Mouse (Mus musculus): ENCODE results near the gene Flnb. TPM values are rescaled to one million over a fixed set of nuclear protein-coding genes. Genes with fewer than 3 reads are reported as not detected.

Flnb gene
- total and polyA plus RNA-seq, 3 experiments = 29.5 to 74.0 (median 61.6) TPM

DNA sequence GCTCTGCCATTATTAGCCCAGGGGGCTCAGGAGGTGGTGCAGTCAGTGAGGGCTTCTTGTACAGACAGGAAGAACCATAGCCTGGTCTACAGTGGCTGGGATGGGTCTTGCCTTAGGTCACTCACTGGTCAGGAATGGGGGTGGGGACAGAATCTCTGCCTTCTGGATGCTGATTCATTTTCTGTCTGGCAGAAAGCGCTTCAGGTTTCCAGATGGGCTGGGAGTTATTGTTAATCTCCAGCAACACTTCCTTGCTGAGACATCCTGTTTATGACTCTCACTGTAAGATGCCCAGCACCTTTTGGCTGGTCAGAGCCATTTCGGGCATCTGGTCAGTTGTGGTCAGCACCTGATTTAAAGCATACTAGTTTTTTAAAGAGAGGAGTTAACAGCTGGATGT is 55.8 kb downstream of the Flnb start:
- no peaks in the 10 kb centered on the region for H3K4me1 ChIP-seq (ENCODE audit: control insufficient read depth in 1 of 2, insufficient read depth in 2 of 2)
- H3K27ac ChIP-seq (ENCODE audit: insufficient read depth, low read depth) = no peak overlapping the region
- H3K4me2 ChIP-seq (ENCODE audit: insufficient read depth, low read depth, poor library complexity, severe bottlenecking) = no peak overlapping the region
- H3K36me3 ChIP-seq (replicated peaks in 1 of 2; ENCODE audit: control insufficient read depth in 1 of 2, insufficient read depth in 1 of 2, low read length in 1 of 2) = peaks cover 53 to 83% of the 10 kb centered on the region in 2 experiments
- H3K9ac ChIP-seq (ENCODE audit: insufficient read depth, low read depth) = no peak overlapping the region
- in situ Hi-C loops (cut with MboI; ENCODE audit: low pct_ligation_motif_present, low pct_unique_long_range_greater_than_20kb, low sequenced_read_pairs) = no loop called here
- no peak for TF ChIP-seq SIN3A (IDR thresholded peaks at IDR 0.05; ENCODE audit: low read length)
- TF ChIP-seq CHD2 (IDR thresholded peaks at IDR 0.05; ENCODE audit: low read length) = no peak
- no peak for TF ChIP-seq POLR2AphosphoS2 (IDR thresholded peaks at IDR 0.05; ENCODE audit: low read depth, low read length)
- TF ChIP-seq CHD1 (IDR thresholded peaks at IDR 0.05; ENCODE audit: low read depth, low read length) = no peak
- no peak for TF ChIP-seq PAX5 (IDR thresholded peaks at IDR 0.05; ENCODE audit: low read length)
- no peak for TF ChIP-seq ZNF384 (IDR thresholded peaks at IDR 0.05; ENCODE audit: low read depth, low read length)
- TF ChIP-seq ELF1 (IDR thresholded peaks at IDR 0.05; ENCODE audit: low read depth, low read length) = no peak
- no peak for TF ChIP-seq SMC3 (IDR thresholded peaks at IDR 0.05; ENCODE audit: low read depth, low read length)
- no peak for TF ChIP-seq E2F4 (IDR thresholded peaks at IDR 0.05; ENCODE audit: insufficient replicate concordance, low read depth, low read length)
- no peak for TF ChIP-seq MAFK (IDR thresholded peaks at IDR 0.05; ENCODE audit: insufficient replicate concordance, low read length)
- TF ChIP-seq IRF4 (IDR thresholded peaks at IDR 0.05; ENCODE audit: low read depth, low read length) = no peak
- TF ChIP-seq MAX (IDR thresholded peaks at IDR 0.05; ENCODE audit: low read length) = no peak
- no peak for TF ChIP-seq NELFE (IDR thresholded peaks at IDR 0.05; ENCODE audit: low read depth, low read length)
- no peak for TF ChIP-seq TBP (conservative IDR thresholded peaks at IDR 0.05; ENCODE audit: low read depth, low read length)
- no peak for TF ChIP-seq BHLHE40 (IDR thresholded peaks at IDR 0.05; ENCODE audit: low read depth, low read length)
- TF ChIP-seq UBTF (IDR thresholded peaks at IDR 0.05; ENCODE audit: low read depth, low read length) = no peak
- no peak for TF ChIP-seq KAT2A (IDR thresholded peaks at IDR 0.05; ENCODE audit: insufficient replicate concordance, low read length)
- no peaks in the 10 kb centered on the region for H3K9me3 ChIP-seq (replicated peaks; ENCODE audit: low read length)
- H3K27me3 ChIP-seq (replicated peaks) = no peaks in the 10 kb centered on the region
- DNase-seq (ENCODE audit: extremely low read depth) = no peak
- no peak overlapping the region for H3K4me3 ChIP-seq (replicated peaks in 1 of 3; ENCODE audit: low read depth in 2 of 3, low read length in 2 of 3, poor library complexity in 1 of 3)
- H3K79me2 ChIP-seq (replicated peaks; ENCODE audit: control insufficient read depth, extremely low read depth, insufficient read depth, poor library complexity, severe bottlenecking) = no peaks in the 10 kb centered on the region
- dilution Hi-C loops (cut with MboI; ENCODE audit: extremely low pct_ligation_motif_present, extremely low pct_unique_long_range_greater_than_20kb, low sequenced_read_pairs) = no loop called here

- Histone ChIP-seq H3K4me2 (ENCODE audit: insufficient read depth, low read depth, poor library complexity, severe bottlenecking) (no peak overlapping the region), H3K9ac (ENCODE audit: insufficient read depth, low read depth) (no peak overlapping the region), H3K4me3 (replicated peaks in 1 of 3; ENCODE audit: low read depth in 2 of 3, low read length in 2 of 3, poor library complexity in 1 of 3) (no peak overlapping the region), H3K27ac (ENCODE audit: insufficient read depth, low read depth) (no peak overlapping the region), H3K4me1 (ENCODE audit: control insufficient read depth in 1 of 2, insufficient read depth in 2 of 2) (no peaks in the 10 kb centered on the region), H3K36me3 (replicated peaks in 1 of 2; ENCODE audit: control insufficient read depth in 1 of 2, insufficient read depth in 1 of 2, low read length in 1 of 2) (peaks cover 54 to 82% of the 10 kb centered on the region in 2 experiments), H3K9me3 (replicated peaks; ENCODE audit: low read length) (no peaks in the 10 kb centered on the region), H3K79me2 (replicated peaks; ENCODE audit: control insufficient read depth, extremely low read depth, insufficient read depth, poor library complexity, severe bottlenecking) (no peaks in the 10 kb centered on the region), H3K27me3 (replicated peaks) (no peaks in the 10 kb centered on the region)
- DNase-seq (ENCODE audit: extremely low read depth) = no peak
- TF ChIP-seq JUND (conservative IDR thresholded peaks at IDR 0.05; ENCODE audit: low read depth, low read length) = no peak
- no peak for TF ChIP-seq NRF1 (IDR thresholded peaks at IDR 0.05; ENCODE audit: low read depth, low read length)
- no peak for TF ChIP-seq TBP (conservative IDR thresholded peaks at IDR 0.05; ENCODE audit: low read depth, low read length)
- TF ChIP-seq CTCF (conservative IDR thresholded peaks at IDR 0.05 in 1 of 2, IDR thresholded peaks at IDR 0.05 in 1 of 2; ENCODE audit: low read depth in 2 of 2, low read length in 2 of 2) = no peak
- no peak for TF ChIP-seq UBTF (IDR thresholded peaks at IDR 0.05; ENCODE audit: low read depth, low read length)
- TF ChIP-seq ZKSCAN1 (IDR thresholded peaks at IDR 0.05; ENCODE audit: borderline replicate concordance, low read depth, low read length) = no peak
- no peak for TF ChIP-seq EP300 (IDR thresholded peaks at IDR 0.05; ENCODE audit: low read length)
- TF ChIP-seq TCF12 (IDR thresholded peaks at IDR 0.05; ENCODE audit: low read depth, low read length) = no peak
- TF ChIP-seq MXI1 (IDR thresholded peaks at IDR 0.05; ENCODE audit: low read depth, low read length) = no peak
- no peak for TF ChIP-seq CHD1 (IDR thresholded peaks at IDR 0.05; ENCODE audit: low read depth, low read length)
- no peak for TF ChIP-seq USF1 (IDR thresholded peaks at IDR 0.05; ENCODE audit: low read depth, low read length)
- TF ChIP-seq ELF1 (IDR thresholded peaks at IDR 0.05; ENCODE audit: low read depth, low read length) = no peak
- TF ChIP-seq IRF4 (IDR thresholded peaks at IDR 0.05; ENCODE audit: low read depth, low read length) = no peak
- no peak for TF ChIP-seq PAX5 (IDR thresholded peaks at IDR 0.05; ENCODE audit: low read length)
- TF ChIP-seq RAD21 (IDR thresholded peaks at IDR 0.05; ENCODE audit: low read depth, low read length) = no peak
- no peak for TF ChIP-seq RCOR1 (conservative IDR thresholded peaks at IDR 0.05; ENCODE audit: low read depth, low read length)
- TF ChIP-seq MEF2A (IDR thresholded peaks at IDR 0.05; ENCODE audit: borderline replicate concordance, low read depth, low read length) = no peak
- no peak for TF ChIP-seq MYC (IDR thresholded peaks at IDR 0.05; ENCODE audit: low read depth, low read length)
- dilution Hi-C loops (cut with MboI; ENCODE audit: extremely low pct_ligation_motif_present, extremely low pct_unique_long_range_greater_than_20kb, low sequenced_read_pairs) = no loop called here
- in situ Hi-C loops (cut with MboI; ENCODE audit: low pct_ligation_motif_present, low pct_unique_long_range_greater_than_20kb, low sequenced_read_pairs) = no loop called here
These were observed 56.7 kb downstream of the Flnb start for GRCm38 (mm10) chr14:7874495-7874894.
